Mouse (Mus musculus): ENCODE measurements around the gene Ireb2. TPM values are rescaled to one million over a fixed set of nuclear protein-coding genes. Genes with fewer than 3 reads are reported as not detected.
A peak's percentile ranks its signal among the peaks of the same experiment; 100 is the strongest.

The Ireb2 gene
- polyA plus RNA-seq, 1 experiment = 36.4 TPM

DNA sequence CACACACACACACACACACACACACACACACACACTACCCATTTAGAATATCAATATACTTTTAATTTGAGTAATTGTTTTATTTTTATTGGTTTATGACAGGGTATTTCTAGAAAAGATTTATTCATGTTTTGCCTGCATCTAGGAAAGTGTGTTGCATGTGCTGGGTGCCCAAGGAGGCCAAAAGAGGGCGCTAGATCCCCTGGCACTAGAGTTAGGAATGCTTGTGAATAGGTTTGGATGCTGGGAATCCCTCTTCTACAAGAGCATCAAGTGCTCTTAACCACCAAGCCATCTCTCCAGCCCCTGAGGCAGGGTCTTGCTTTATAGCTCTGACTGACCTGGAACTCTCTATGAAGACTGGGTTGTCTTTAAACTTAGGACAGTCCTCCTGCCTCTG is 68.2 kb downstream of the Ireb2 start:
- H3K4me1 ChIP-seq (ENCODE audit: control insufficient read depth, insufficient read depth, low read length) = no peaks in the 10 kb centered on the region
- TF ChIP-seq POLR2A (IDR thresholded peaks at IDR 0.05; ENCODE audit: borderline replicate concordance, low read depth, low read length) = no peak
- no peak overlapping the region for H3K27ac ChIP-seq (ENCODE audit: insufficient read depth, low read depth, low read length)
- no peak overlapping the region for H3K4me3 ChIP-seq (ENCODE audit: insufficient read depth, low read length)

DNA sequence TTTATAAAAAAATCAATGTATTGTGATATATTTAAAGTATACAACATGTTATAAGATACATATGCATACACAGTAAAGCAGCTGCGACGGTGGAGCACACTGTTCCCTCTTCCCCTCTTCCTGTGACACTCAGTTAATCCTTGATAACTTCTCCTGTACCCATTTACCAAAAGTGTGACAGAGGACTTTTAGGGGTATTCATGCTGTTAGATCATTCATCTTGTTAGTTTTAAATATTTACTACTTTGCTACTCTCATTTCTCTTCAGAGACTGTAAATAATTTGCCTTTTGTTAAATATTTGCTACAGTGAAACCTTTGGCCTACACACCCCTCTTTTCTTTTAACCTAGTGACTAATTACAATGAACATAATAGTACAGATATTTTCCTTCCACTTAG is 68.8 kb downstream of the Ireb2 start:
- no peak overlapping the region for H3K4me3 ChIP-seq (ENCODE audit: insufficient read depth, low read length)
- TF ChIP-seq POLR2A (IDR thresholded peaks at IDR 0.05; ENCODE audit: borderline replicate concordance, low read depth, low read length) = no peak
- no peak for TF ChIP-seq CTCF (IDR thresholded peaks at IDR 0.05; ENCODE audit: low read depth, low read length)
- H3K4me1 ChIP-seq (ENCODE audit: control insufficient read depth, insufficient read depth, low read length) = no peaks in the 10 kb centered on the region
- H3K27ac ChIP-seq (ENCODE audit: insufficient read depth, low read depth, low read length) = no peak overlapping the region

DNA sequence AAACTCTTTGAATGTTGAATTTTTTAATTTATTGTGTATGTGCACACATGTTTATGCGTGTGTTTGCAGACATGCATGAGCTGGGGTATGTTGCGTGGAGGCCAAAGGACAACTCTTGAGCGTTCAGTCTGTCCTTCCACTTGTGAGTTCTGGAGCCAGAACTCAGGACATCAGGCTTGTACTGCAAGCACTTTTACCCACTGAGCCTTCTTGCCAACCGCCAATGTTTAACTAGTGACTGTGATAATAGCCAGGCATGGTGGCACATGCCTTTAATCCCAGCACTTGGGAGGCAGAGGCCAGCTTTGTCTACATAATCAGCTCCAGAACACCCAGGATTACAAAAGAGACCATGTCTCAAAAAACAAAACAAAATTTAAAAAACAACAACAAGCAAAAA is 78.5 kb downstream of the Ireb2 start:
- Histone ChIP-seq H3K4me3 (ENCODE audit: insufficient read depth, low read length) (no peak overlapping the region), H3K4me1 (ENCODE audit: control insufficient read depth, insufficient read depth, low read length) (no peaks in the 10 kb centered on the region), H3K27ac (ENCODE audit: insufficient read depth, low read depth, low read length) (no peak overlapping the region)
- TF ChIP-seq POLR2A (IDR thresholded peaks at IDR 0.05; ENCODE audit: borderline replicate concordance, low read depth, low read length) (no peak), CTCF (IDR thresholded peaks at IDR 0.05; ENCODE audit: low read depth, low read length) (no peak)

DNA sequence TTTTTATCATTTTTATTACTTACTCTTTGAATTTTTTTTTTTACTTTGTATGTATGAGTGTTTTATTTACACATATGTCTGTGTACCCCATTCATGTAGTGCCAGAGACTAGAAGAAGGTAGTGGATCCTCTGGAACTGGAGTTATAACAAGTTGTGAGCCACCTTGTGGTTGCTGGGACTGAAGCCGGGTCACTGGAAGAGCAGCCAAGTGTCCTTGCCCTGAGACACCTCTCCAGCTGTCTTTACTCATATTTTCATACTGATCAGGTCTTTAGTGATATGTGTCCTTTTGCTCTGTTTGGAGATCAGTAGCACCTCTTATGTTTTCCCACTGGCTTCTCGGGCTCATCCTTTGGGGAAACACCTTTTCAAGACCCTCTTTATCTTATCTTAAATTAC is 80.9 kb downstream of the Ireb2 start:
- no peak for TF ChIP-seq CTCF (IDR thresholded peaks at IDR 0.05; ENCODE audit: low read depth, low read length)
- TF ChIP-seq POLR2A (IDR thresholded peaks at IDR 0.05; ENCODE audit: borderline replicate concordance, low read depth, low read length) = no peak
- Histone ChIP-seq H3K4me1 (ENCODE audit: control insufficient read depth, insufficient read depth, low read length) (peaks cover 2% of the 10 kb centered on the region; the same call in 1 of the 2 replicates), H3K27ac (ENCODE audit: insufficient read depth, low read depth, low read length) (no peak overlapping the region), H3K4me3 (ENCODE audit: insufficient read depth, low read length) (no peak overlapping the region)

DNA sequence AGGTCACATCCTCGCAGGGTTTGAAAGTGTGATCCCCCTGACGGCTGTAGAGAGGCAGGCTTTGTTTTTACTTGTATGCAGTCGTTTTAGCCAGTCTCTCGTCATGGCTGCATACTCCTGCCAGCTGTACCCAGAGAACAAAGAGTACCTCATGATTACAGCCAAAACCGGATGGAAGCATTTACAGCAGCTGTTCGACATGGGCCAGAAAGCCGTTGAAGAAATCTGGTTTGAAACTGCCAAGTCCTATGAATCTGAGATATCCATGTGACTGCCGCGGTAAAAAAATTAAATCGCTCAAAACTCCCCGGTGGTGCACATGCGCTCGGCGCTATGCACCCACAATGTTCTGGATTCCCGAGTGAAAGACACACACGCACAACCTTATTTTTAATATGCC is 82.7 kb downstream of the Ireb2 start:
- Histone ChIP-seq H3K27ac (ENCODE audit: insufficient read depth, low read depth, low read length) (no peak overlapping the region), H3K4me3 (ENCODE audit: insufficient read depth, low read length) (no peak overlapping the region), H3K4me1 (ENCODE audit: control insufficient read depth, insufficient read depth, low read length) (peaks cover 5% of the 10 kb centered on the region; the same call in 1 of the 2 replicates)
- TF ChIP-seq POLR2A (IDR thresholded peaks at IDR 0.05; ENCODE audit: borderline replicate concordance, low read depth, low read length) (no peak), CTCF (IDR thresholded peaks at IDR 0.05; ENCODE audit: low read depth, low read length) (no peak)

DNA sequence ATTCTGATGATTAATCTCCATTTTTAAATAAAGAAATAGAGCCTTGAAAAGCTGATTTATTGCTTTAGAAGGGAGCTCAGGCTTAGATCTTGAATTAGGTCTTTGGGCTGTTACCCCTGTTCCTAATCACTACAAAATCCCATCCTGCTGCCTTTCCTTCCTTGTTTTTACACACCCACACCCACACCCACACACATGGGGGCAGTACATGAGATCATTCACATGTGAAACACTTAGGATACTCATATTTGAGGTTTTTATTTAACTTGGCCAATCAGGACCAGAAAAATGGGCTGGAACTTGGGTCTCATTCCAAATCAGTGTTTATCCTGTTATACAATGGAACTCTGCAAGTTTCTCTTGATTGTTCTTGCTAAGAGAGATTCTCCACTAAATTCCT is 85.9 kb downstream of the Ireb2 start:
- TF ChIP-seq CTCF (IDR thresholded peaks at IDR 0.05; ENCODE audit: low read depth, low read length) (no peak), POLR2A (IDR thresholded peaks at IDR 0.05; ENCODE audit: borderline replicate concordance, low read depth, low read length) (no peak)
- Histone ChIP-seq H3K4me3 (ENCODE audit: insufficient read depth, low read length) (no peak overlapping the region), H3K27ac (ENCODE audit: insufficient read depth, low read depth, low read length) (no peak overlapping the region), H3K4me1 (ENCODE audit: control insufficient read depth, insufficient read depth, low read length) (peaks cover 22% of the 10 kb centered on the region)

DNA sequence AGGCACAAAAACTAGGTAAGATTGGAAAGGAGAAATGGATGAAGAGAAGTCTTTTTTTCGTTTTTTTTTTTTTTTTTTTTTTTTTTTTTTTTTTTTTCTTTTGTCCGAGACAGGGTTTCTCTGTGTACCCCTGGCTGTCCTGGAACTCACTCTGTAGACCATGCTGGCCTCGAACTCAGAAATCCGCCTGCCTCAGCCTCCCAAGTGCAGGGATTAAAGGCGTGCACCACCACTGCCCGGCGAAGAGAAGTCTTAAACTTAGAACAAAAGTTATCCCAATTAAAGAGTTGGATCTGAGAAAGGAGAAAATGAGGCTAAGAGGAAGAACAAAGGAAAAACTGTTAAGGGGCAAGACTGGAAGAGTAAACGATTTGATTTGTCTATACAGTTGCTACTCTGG is 86.6 kb downstream of the Ireb2 start:
- Histone ChIP-seq H3K4me1 (ENCODE audit: control insufficient read depth, insufficient read depth, low read length) (peaks cover 25% of the 10 kb centered on the region), H3K4me3 (ENCODE audit: insufficient read depth, low read length) (peak overlapping the region; percentile 58), H3K27ac (ENCODE audit: insufficient read depth, low read depth, low read length) (peak overlapping the region; percentile 66)

DNA sequence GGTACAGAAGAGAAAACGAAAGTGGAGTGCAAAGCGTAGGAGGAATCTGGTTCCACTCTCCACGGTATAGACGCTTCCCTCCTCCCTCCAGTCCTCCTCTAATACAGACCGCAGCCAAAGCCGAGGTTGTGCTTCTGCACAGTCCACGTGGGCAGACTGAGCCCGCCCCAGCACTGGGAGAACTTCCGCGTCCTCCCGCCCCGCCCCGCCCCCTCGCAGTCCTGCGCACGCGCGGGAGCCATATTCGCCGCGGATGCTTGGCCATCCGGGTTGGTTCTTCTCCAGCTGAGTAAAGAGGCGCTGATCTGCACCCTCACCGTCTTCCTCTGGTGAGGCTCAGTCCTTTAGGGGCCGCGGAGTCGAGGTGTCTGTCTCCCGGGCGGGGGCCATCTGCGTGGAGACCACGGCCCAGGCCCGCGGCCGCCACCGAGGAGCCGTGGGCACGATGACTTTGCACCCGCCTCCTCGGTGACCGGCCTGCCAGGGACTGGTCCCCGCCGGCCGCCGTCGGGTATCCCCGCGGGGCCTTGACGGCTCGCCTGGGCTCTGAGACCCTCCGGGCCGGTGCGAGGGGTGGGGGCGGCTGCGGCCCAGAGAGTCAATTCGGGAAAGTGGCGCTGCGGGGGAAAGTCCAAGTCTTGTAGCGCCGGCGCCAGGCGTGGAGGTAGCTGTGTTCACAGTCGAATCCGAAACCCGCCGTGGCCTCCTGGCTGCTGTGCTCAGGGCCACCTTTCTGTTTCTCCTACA is 87.2 kb downstream of the Ireb2 start, which contains the start of the genes Psma4 and AY074887:
Gene Psma4, plus strand, starts transcription at position 216 of the 747 bp plus-strand sequence.
Gene AY074887, minus strand, starts transcription at position 424 of the 747 bp plus-strand sequence.
- Histone ChIP-seq H3K27ac (ENCODE audit: insufficient read depth, low read depth, low read length) (peak within 1 kb of the TSS; percentile 67), H3K4me3 (ENCODE audit: insufficient read depth, low read length) (peak within 1 kb of the TSS; percentile 80), H3K4me1 (ENCODE audit: control insufficient read depth, insufficient read depth, low read length) (peaks cover 31% of the 10 kb centered on the region)
- TF ChIP-seq POLR2A (IDR thresholded peaks at IDR 0.05; ENCODE audit: borderline replicate concordance, low read depth, low read length) = no peak
- no peak for TF ChIP-seq CTCF (IDR thresholded peaks at IDR 0.05; ENCODE audit: low read depth, low read length)

DNA sequence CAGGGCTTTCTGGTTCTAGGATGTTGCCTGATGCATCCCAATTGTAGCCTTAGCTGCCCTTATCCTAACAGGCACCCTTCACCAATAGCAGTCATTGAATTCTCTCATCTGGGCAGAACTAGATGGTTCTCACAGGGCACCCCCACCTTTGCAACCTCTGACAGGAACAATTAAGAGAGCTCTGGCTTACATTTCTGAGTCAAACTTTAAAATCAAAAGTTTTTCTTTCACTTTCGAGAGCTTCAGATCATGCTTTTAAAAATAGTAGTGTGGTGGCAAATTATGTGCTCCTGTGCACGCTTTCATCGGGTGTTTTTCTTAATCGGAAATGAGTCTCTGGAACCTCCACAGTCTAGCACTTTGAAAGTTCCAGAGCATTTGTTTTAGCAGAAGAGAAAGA is 97.5 kb downstream of the Ireb2 start:
- no peak overlapping the region for H3K4me3 ChIP-seq (ENCODE audit: insufficient read depth, low read length)
- no peaks in the 10 kb centered on the region for H3K4me1 ChIP-seq (ENCODE audit: control insufficient read depth, insufficient read depth, low read length)
- TF ChIP-seq POLR2A (IDR thresholded peaks at IDR 0.05; ENCODE audit: borderline replicate concordance, low read depth, low read length) (no peak), CTCF (IDR thresholded peaks at IDR 0.05; ENCODE audit: low read depth, low read length) (no peak)
- H3K27ac ChIP-seq (ENCODE audit: insufficient read depth, low read depth, low read length) = no peak overlapping the region

Other genes starting within 250 kb of the Ireb2 start
- not detected in 2 replicates for gene Acsbg1, start 201.9 kb upstream of the Ireb2 start, polyA plus RNA-seq (2012; ENCODE audit: insufficient read depth, insufficient read length, missing spikeins)
- 0.19 and 0.27 TPM in 2 replicates for gene Dnaja4, start 164.9 kb upstream of the Ireb2 start, polyA plus RNA-seq (2012; ENCODE audit: insufficient read depth, insufficient read length, missing spikeins)
- gene Wdr61, start 129.3 kb upstream of the Ireb2 start, polyA plus RNA-seq (2012; ENCODE audit: insufficient read depth, insufficient read length, missing spikeins) = 32.7 and 39.9 TPM in 2 replicates
- gene Crabp1, start 99.0 kb upstream of the Ireb2 start, polyA plus RNA-seq (2012; ENCODE audit: insufficient read depth, insufficient read length, missing spikeins) = not detected in 2 replicates
- 0.47 and 0.78 TPM in 2 replicates for gene Hykk, start 53.5 kb downstream of the Ireb2 start, polyA plus RNA-seq (2012; ENCODE audit: insufficient read depth, insufficient read length, missing spikeins)
- gene Psma4, start 87.0 kb downstream of the Ireb2 start, polyA plus RNA-seq (2012; ENCODE audit: insufficient read depth, insufficient read length, missing spikeins) = 159 and 175 TPM in 2 replicates
- 1.1 and 1.2 TPM in 2 replicates for gene AY074887, start 87.2 kb downstream of the Ireb2 start, polyA plus RNA-seq (2012; ENCODE audit: insufficient read depth, insufficient read length, missing spikeins)
- not detected in 2 replicates for gene Chrna5, start 117.1 kb downstream of the Ireb2 start, polyA plus RNA-seq (2012; ENCODE audit: insufficient read depth, insufficient read length, missing spikeins)
- not detected in 2 replicates for gene Chrna3, start 162.8 kb downstream of the Ireb2 start, polyA plus RNA-seq (2012; ENCODE audit: insufficient read depth, insufficient read length, missing spikeins)
- gene Chrnb4, start 185.0 kb downstream of the Ireb2 start, polyA plus RNA-seq (2012; ENCODE audit: insufficient read depth, insufficient read length, missing spikeins) = not detected in 2 replicates